Mouse (Mus musculus): ENCODE measurements around the gene Atp6v0a1. TPM values are rescaled to one million over a fixed set of nuclear protein-coding genes. Genes with fewer than 3 reads are reported as not detected.

The Atp6v0a1 gene
- polyA plus RNA-seq, 2 experiments: 32.7 to 60.9 TPM

DNA sequence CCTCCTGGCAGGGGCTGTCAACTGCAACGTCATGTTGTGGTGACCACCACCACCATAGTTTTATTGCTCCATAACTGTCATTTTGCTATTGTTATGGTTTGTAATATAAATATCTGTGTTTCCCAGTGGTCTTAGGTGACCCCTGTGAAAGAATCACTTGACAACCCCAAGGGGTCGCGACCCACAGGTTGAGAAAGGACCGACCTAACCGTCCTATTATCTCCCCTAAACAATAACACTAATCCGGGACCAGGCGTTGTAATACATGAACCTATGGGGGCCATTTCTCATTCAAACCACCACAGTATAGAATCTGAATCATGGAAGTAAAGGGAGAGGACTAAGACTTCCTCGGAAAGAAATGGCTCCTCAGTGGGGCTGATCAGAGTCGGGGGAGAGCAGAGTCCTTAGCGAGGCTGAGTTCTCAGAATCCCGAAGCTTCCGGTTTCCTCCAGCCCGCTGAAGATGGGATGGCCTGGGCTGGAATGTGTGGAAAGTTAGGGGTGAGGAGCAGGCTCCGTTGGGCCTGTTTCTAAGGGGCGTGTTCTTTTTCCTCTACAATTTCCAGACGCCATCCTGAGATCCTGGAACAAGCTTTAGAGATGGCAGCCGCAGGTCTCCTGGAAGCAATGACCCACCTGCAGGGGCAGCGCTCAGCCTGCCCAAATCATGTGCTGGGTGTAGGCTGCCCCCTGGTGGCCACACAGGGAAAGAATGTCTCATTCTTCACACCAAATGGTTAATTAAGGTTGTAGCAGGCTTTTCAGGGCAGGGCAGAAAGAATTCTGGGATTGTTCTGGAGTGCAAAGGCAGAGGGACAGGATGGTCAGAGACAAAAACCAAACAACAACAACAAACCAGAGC is 57.5 kb downstream of the Atp6v0a1 start:
- WGBS: 28% methylated on average over 18 of the region's 18 CpGs
- 0 out of 2 replicates have a peak, but pooled peaks have one; percentile 14 for TF ChIP-seq POLR2A (IDR thresholded peaks at IDR 0.05; ENCODE audit: borderline replicate concordance, extremely low read depth, insufficient read depth, insufficient read length)

DNA sequence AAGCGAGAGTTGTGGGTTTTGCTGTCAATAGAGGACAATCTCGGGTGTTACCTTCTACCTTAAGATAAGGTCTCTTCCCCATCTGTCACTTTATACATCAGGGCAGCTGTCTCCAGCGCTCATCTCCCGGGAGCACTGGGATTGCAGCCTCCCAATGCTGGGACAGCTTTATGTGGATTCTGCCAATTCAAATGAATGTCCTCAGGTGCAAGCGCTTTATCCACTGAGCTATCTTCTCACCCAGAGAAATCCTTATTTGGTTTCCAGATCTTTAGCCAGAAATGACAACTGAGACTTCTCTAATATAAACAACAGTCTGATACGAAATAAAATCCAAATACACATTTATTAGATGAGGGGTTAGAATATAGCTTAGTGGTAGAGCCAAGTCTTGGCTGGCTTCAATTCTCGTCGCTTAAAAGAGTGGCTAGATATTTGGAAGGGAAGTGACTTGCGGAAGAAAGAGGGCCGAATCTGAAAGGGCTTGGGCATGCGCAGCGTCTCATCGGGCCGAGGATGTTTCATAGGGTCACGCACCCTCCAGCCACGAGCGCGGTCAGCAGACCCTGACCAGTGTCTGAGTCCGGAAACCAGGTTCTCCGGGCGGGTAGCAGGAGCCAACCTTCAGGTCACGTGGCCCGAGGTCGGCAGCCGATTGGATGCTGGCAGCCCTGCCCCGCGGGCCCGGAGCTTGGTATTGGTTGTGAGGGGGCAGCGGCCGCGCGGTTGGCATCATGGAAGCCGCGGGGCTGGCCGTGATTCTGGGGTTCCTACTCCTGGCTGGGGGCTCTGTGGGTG is 60.3 kb downstream of the Atp6v0a1 start, which contains the start of gene Naglu:
Naglu (plus strand) TSS at position 622 of the 798 bp plus-strand sequence.
- ATAC-seq (ENCODE audit: low FRiP score, low read depth) (peak; percentile 92), DNase-seq (ENCODE audit: low spot score) (peak; percentile 90)
- TF ChIP-seq POLR2A (IDR thresholded peaks at IDR 0.05; ENCODE audit: borderline replicate concordance, extremely low read depth, insufficient read depth, insufficient read length): 0 out of 2 replicates have a peak, but pooled peaks have one; percentile 15
- WGBS: 5% methylated on average over 31 of the region's 35 CpGs
- H3K27me3 ChIP-seq (ENCODE audit: control insufficient read depth, insufficient read depth, low read length): 0 out of 2 replicates have a peak, but pooled peaks cover 3% of the 10 kb centered on the region
- no peaks in the 10 kb centered on the region for H3K9me3 ChIP-seq (ENCODE audit: control insufficient read depth, low read length)
- H3K36me3 ChIP-seq (ENCODE audit: control insufficient read depth, insufficient read depth, low read length): no peaks in the 10 kb centered on the region
- peak within 1 kb of the TSS; percentile 99 for H3K4me2 ChIP-seq (replicated peaks; ENCODE audit: low read depth, low read length, severe bottlenecking)
- H3K4me1 ChIP-seq (ENCODE audit: control insufficient read depth, insufficient read depth, low read length): 0 out of 2 replicates have a peak, but pooled peaks cover 6% of the 10 kb centered on the region
- no peak within 1 kb of the TSS for H3K27ac ChIP-seq (replicated peaks; ENCODE audit: low read depth, low read length)
- H3K9ac ChIP-seq (ENCODE audit: low read depth, low read length, severe bottlenecking): peak within 1 kb of the TSS; percentile 70
- H3K4me3 ChIP-seq (replicated peaks; ENCODE audit: low read length): peak within 1 kb of the TSS; percentile 73

More for the DNA sequence above, 57.5 kb downstream of the Atp6v0a1 start:
- 0 out of 2 replicates have a peak overlapping the region, but pooled peaks have one; percentile 19 for H3K4me3 ChIP-seq (replicated peaks; ENCODE audit: low read length)
- peak overlapping the region; percentile 40 for H3K4me2 ChIP-seq (replicated peaks; ENCODE audit: low read depth, low read length, severe bottlenecking)
- ATAC-seq (ENCODE audit: low FRiP score, low read depth) (peak; percentile 38; the same call in 1 of the 2 replicates), DNase-seq (ENCODE audit: low spot score) (peak; percentile 85)
- H3K9me3 ChIP-seq (ENCODE audit: control insufficient read depth, low read length): no peaks in the 10 kb centered on the region
- H3K27ac ChIP-seq (replicated peaks; ENCODE audit: low read depth, low read length): no peak overlapping the region
- H3K27me3 ChIP-seq (ENCODE audit: control insufficient read depth, insufficient read depth, low read length): 0 out of 2 replicates have a peak, but pooled peaks cover 3% of the 10 kb centered on the region
- H3K36me3 ChIP-seq (ENCODE audit: control insufficient read depth, insufficient read depth, low read length): peaks cover 14% of the 10 kb centered on the region; the same call in 1 of the 2 replicates
- peaks cover 22% of the 10 kb centered on the region for H3K4me1 ChIP-seq (ENCODE audit: control insufficient read depth, insufficient read depth, low read length)
- H3K9ac ChIP-seq (ENCODE audit: low read depth, low read length, severe bottlenecking): no peak overlapping the region

DNA sequence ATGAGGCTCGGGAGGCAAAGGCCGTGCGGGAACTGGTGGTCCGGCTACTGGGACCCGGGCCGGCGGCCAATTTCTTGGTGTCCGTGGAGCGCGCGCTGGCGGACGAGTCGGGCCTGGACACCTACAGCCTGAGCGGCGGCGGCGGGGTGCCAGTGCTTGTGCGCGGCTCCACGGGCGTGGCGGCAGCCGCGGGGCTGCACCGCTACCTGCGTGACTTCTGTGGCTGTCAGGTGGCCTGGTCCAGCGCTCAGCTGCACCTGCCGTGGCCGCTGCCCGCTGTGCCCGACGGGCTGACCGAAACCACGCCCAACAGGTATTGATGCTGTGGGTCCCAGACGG is 60.9 kb downstream of the Atp6v0a1 start:
- Histone ChIP-seq H3K4me3 (replicated peaks; ENCODE audit: low read length) (peak overlapping the region; percentile 73), H3K9ac (ENCODE audit: low read depth, low read length, severe bottlenecking) (peak overlapping the region; percentile 70), H3K4me1 (ENCODE audit: control insufficient read depth, insufficient read depth, low read length) (0 out of 2 replicates have a peak, but pooled peaks cover 6% of the 10 kb centered on the region), H3K4me2 (replicated peaks; ENCODE audit: low read depth, low read length, severe bottlenecking) (peak overlapping the region; percentile 99), H3K27me3 (ENCODE audit: control insufficient read depth, insufficient read depth, low read length) (0 out of 2 replicates have a peak, but pooled peaks cover 3% of the 10 kb centered on the region), H3K9me3 (ENCODE audit: control insufficient read depth, low read length) (no peaks in the 10 kb centered on the region), H3K27ac (replicated peaks; ENCODE audit: low read depth, low read length) (no peak overlapping the region), H3K36me3 (ENCODE audit: control insufficient read depth, insufficient read depth, low read length) (no peaks in the 10 kb centered on the region)
- 0% methylated on average over 18 of the region's 36 CpGs for WGBS
- TF ChIP-seq POLR2A (IDR thresholded peaks at IDR 0.05; ENCODE audit: borderline replicate concordance, extremely low read depth, insufficient read depth, insufficient read length): no peak
- ATAC-seq (ENCODE audit: low FRiP score, low read depth): peak; percentile 55
- no peak for DNase-seq (ENCODE audit: low spot score)

DNA sequence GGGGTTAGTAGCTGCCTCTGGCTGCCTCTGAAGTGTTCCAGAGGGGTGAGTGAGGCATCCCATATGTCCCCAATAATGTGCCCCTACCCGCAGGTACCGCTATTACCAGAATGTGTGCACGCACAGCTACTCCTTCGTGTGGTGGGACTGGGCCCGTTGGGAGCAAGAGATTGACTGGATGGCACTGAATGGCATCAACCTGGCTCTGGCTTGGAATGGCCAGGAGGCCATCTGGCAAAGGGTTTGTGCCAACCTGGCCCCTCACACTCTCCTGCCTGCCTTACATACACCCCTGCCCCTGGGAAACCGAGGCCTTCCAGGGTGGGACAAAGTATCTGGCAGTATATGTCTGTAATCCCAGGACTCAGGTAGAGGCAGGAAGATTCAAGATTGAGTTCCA is 61.7 kb downstream of the Atp6v0a1 start:
- Histone ChIP-seq H3K4me2 (replicated peaks; ENCODE audit: low read depth, low read length, severe bottlenecking) (no peak overlapping the region), H3K27me3 (ENCODE audit: control insufficient read depth, insufficient read depth, low read length) (0 out of 2 replicates have a peak, but pooled peaks cover 3% of the 10 kb centered on the region), H3K9me3 (ENCODE audit: control insufficient read depth, low read length) (no peaks in the 10 kb centered on the region), H3K9ac (ENCODE audit: low read depth, low read length, severe bottlenecking) (no peak overlapping the region; the same call in 1 of the 2 replicates), H3K4me1 (ENCODE audit: control insufficient read depth, insufficient read depth, low read length) (0 out of 2 replicates have a peak, but pooled peaks cover 6% of the 10 kb centered on the region), H3K4me3 (replicated peaks; ENCODE audit: low read length) (no peak overlapping the region), H3K36me3 (ENCODE audit: control insufficient read depth, insufficient read depth, low read length) (no peaks in the 10 kb centered on the region), H3K27ac (replicated peaks; ENCODE audit: low read depth, low read length) (no peak overlapping the region)
- 73% methylated on average over 6 of the region's 6 CpGs for WGBS
- no peak for TF ChIP-seq POLR2A (IDR thresholded peaks at IDR 0.05; ENCODE audit: borderline replicate concordance, extremely low read depth, insufficient read depth, insufficient read length)
- DNase-seq (ENCODE audit: low spot score) (no peak), ATAC-seq (ENCODE audit: low FRiP score, low read depth) (no peak)

All from limb, embryonic 14.5 days (tissue).